In the genomic region with DNA sequence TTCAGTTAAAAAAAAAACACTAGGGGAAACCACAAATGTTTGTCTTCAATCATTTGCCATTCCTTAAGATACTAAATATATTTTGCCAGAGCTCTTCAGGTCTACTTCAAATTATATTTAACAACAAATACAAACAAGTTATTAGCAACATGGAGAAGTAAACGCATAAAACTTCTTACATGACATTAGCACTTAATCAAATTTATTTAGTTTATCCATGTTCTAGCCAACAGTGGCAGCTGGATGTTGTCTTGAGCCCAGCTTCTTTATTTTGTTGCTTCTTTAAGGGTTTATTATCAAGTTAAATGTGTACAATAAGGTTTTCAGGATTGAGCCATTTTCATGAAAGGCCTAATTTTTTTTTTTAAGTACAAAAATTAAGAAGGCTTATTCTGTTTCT, we compare ENCODE assay signal across 20 mouse cellular contexts.
DNase-seq lines count a peak whose midpoint lies in the region; ATAC-seq and TF ChIP-seq lines count a peak whose summit lies in the region.
"Had no signal": no experiment of that assay in that cellular context is flagged by ENCODE, and none has a peak within 500 bp of the region (broad histone marks: within the 10 kb centered on the region; RNA-seq: fewer than 3 reads in every experiment).

No protein-coding gene starts in this region.

- H3K4me1 ChIP-seq in hindbrain, embryonic 10.5 days (replicated peaks) = peaks cover 42% of the 10 kb centered on the region
- H3K4me1 ChIP-seq in hindbrain, postnatal 0 days (ENCODE audit: insufficient read depth, low read length) = peaks cover 12% of the 10 kb centered on the region
- H3K4me1 ChIP-seq in midbrain, embryonic 15.5 days = peaks cover 53% of the 10 kb centered on the region

- peak overlapping the region; percentile 99 for H3K27ac ChIP-seq in layer of hippocampus, adult 2 months
- H3K27ac ChIP-seq in hindbrain, embryonic 10.5 days = peak overlapping the region; percentile 95
- H3K27ac ChIP-seq in hindbrain, postnatal 0 days = peak overlapping the region; percentile 98; the same call in 1 of the 2 replicates
- H3K27ac ChIP-seq in midbrain, embryonic 15.5 days = peak overlapping the region; percentile 99
- H3K27ac ChIP-seq: gastrocnemius, adult 2 months; heart, embryonic 15.5 days; liver, embryonic 13.5 days had no signal

- H3K9me3 ChIP-seq in hindbrain, embryonic 10.5 days = no peaks in the 10 kb centered on the region
- no peaks in the 10 kb centered on the region for H3K9me3 ChIP-seq in hindbrain, postnatal 0 days (ENCODE audit: low read length)
- H3K9me3 ChIP-seq in midbrain, embryonic 15.5 days = no peaks in the 10 kb centered on the region
- H3K9me3 ChIP-seq: heart, embryonic 15.5 days; limb, embryonic 12.5 days; liver, embryonic 13.5 days; megakaryocyte, embryonic 14.5 days had no signal

- H3K9ac ChIP-seq in hindbrain, postnatal 0 days (replicated peaks; ENCODE audit: low read length) = no peak overlapping the region
- H3K9ac ChIP-seq in midbrain, embryonic 15.5 days = no peak overlapping the region
- H3K9ac ChIP-seq: heart, embryonic 15.5 days; liver, embryonic 13.5 days had no signal

- H3K4me2 ChIP-seq in hindbrain, postnatal 0 days (ENCODE audit: low read depth, low read length) = peak overlapping the region; percentile 78
- H3K4me2 ChIP-seq in midbrain, embryonic 15.5 days = peak overlapping the region; percentile 58

- TF ChIP-seq CTCF in layer of hippocampus, adult 2 months (conservative IDR thresholded peaks at IDR 0.05) = no peak
- TF ChIP-seq CTCF in hindbrain, postnatal 0 days (IDR thresholded peaks at IDR 0.05; ENCODE audit: low read depth) = no peak

- ATAC-seq in hindbrain, postnatal 0 days = no peak
- ATAC-seq in midbrain, embryonic 15.5 days (replicated peaks) = no peak

- no peak for DNase-seq in layer of hippocampus, adult 2 months (ENCODE audit: low spot score in 2 of 2)
- no peak for DNase-seq in layer of hippocampus, adult 8-10 months (ENCODE audit: low spot score in 2 of 2)
- DNase-seq in hindbrain, embryonic 10.5 days (ENCODE audit: low spot score) = no peak
- no peak for DNase-seq in hindbrain, postnatal 0 days (ENCODE audit: low spot score)
- no peak for DNase-seq in embryo, embryonic 9.5 days (ENCODE audit: extremely low spot score)
- no peak for DNase-seq in frontal cortex, postnatal 36 days (ENCODE audit: low spot score in 2 of 2)
- DNase-seq in heart, postnatal 25 days (ENCODE audit: low spot score) = no peak
- DNase-seq: adrenal gland, postnatal 36 days; B cell, adult 2 months; cerebellum, adult 8-10 months; gastrocnemius, adult 2 months; heart, adult 2 months; kidney, adult 8-10 months; layer of hippocampus, postnatal 36 days; liver, embryonic 13.5 days; thymus, postnatal 25 days had no signal

- no peak overlapping the region; the same call in 1 of the 2 replicates for H3K4me3 ChIP-seq in layer of hippocampus, adult 2 months
- no peak overlapping the region for H3K4me3 ChIP-seq in hindbrain, embryonic 10.5 days
- no peak overlapping the region for H3K4me3 ChIP-seq in hindbrain, postnatal 0 days (ENCODE audit: low read length)
- H3K4me3 ChIP-seq in midbrain, embryonic 15.5 days = 0 out of 2 replicates have a peak overlapping the region, but pooled peaks have one; percentile 44
- H3K4me3 ChIP-seq: heart, adult 2 months; heart, embryonic 15.5 days; liver, embryonic 13.5 days; megakaryocyte, embryonic 14.5 days had no signal

- WGBS in hindbrain, embryonic 10.5 days = 87% methylated on average over 1 of the region's 1 CpGs
- WGBS in hindbrain, postnatal 0 days = 69% methylated on average over 1 of the region's 1 CpGs
- whole genome bisulfite sequencing in midbrain, embryonic 15.5 days = 80% methylated on average over 1 of the region's 1 CpGs

- intact Hi-C loops in heart, postnatal 25 days (cut with DNase I) = no loop called here

- no peaks in the 10 kb centered on the region for H3K27me3 ChIP-seq in hindbrain, embryonic 10.5 days (ENCODE audit: insufficient read depth, poor library complexity, severe bottlenecking)
- no peaks in the 10 kb centered on the region for H3K27me3 ChIP-seq in hindbrain, postnatal 0 days (ENCODE audit: insufficient read depth, low read length)
- no peaks in the 10 kb centered on the region for H3K27me3 ChIP-seq in midbrain, embryonic 15.5 days (replicated peaks)
- H3K27me3 ChIP-seq: heart, embryonic 15.5 days had no signal

- H3K36me3 ChIP-seq in hindbrain, embryonic 10.5 days = 0 out of 2 replicates have a peak, but pooled peaks cover 6% of the 10 kb centered on the region
- H3K36me3 ChIP-seq in hindbrain, postnatal 0 days (ENCODE audit: insufficient read depth, low read length) = no peaks in the 10 kb centered on the region; the same call in 1 of the 2 replicates
- H3K36me3 ChIP-seq in midbrain, embryonic 15.5 days (replicated peaks) = no peaks in the 10 kb centered on the region
- H3K36me3 ChIP-seq: heart, embryonic 15.5 days; limb, embryonic 12.5 days; liver, embryonic 13.5 days had no signal
